Comparison of ENCODE assay signal across 20 mouse cellular contexts in the genomic region with DNA sequence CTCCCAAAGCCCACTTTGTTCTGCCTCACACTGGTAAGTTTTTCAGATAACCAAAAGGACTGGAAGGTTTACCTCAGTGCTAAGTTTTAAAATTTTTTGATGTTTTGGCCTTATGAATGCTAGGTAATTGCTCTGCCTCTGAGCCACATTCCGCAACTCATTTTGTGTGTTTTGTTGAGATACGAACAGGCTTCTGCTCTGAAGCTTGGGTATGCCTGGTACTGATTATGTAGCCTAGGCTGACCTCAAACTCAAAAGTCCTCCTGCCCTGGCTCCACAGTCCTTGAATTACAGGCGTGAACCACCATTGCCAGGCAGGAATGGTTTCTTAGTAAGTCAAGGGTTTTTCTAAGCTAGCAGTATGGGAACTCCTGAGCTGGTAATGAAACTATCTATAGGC.
"Had no signal": no experiment of that assay in that cellular context is flagged by ENCODE, and none has a peak within 500 bp of the region (broad histone marks: within the 10 kb centered on the region; RNA-seq: fewer than 3 reads in every experiment).

No protein-coding gene starts in this region.

- H3K36me3 ChIP-seq: midbrain, embryonic 10.5 days; midbrain, embryonic 12.5 days; neural tube, embryonic 13.5 days; neural tube, embryonic 15.5 days had no signal

- DNase-seq: lung, adult 18-20 months; lung, embryonic 14.5 days; lung, postnatal 10 days; lung, postnatal 4 days; midbrain, embryonic 14.5 days; retina, postnatal 1 day; right cerebral cortex, adult 18-20 months; right cerebral cortex, postnatal 25 days; right cerebral cortex, postnatal 4 days; spleen, adult 18-20 months; thymus, adult 18-20 months; thymus, postnatal 14 days; thymus, postnatal 36 days had no signal

- H3K4me3 ChIP-seq: megakaryocyte, embryonic 14.5 days; midbrain, embryonic 10.5 days; midbrain, embryonic 12.5 days; myocyte; neural tube, embryonic 13.5 days; neural tube, embryonic 15.5 days had no signal

- H3K27ac ChIP-seq: midbrain, embryonic 10.5 days; midbrain, embryonic 12.5 days; neural tube, embryonic 13.5 days; neural tube, embryonic 15.5 days had no signal

- H3K4me1 ChIP-seq: midbrain, embryonic 10.5 days; midbrain, embryonic 12.5 days; neural tube, embryonic 13.5 days; neural tube, embryonic 15.5 days had no signal

- H3K27me3 ChIP-seq: megakaryocyte, embryonic 14.5 days; midbrain, embryonic 12.5 days; neural tube, embryonic 13.5 days; neural tube, embryonic 15.5 days had no signal

- ATAC-seq: midbrain, embryonic 16.5 days had no signal
